Mouse (Mus musculus) ES-Bruce4 (cell line): ENCODE measurements around the gene Phkg2. TPM values are rescaled to one million over a fixed set of nuclear protein-coding genes. Genes with fewer than 3 reads are reported as not detected.
"Not testable (repeated sequence)": the region's sequence is repeated elsewhere in the genome, so short reads cannot be mapped to it uniquely, and the experiment has no call there.

Experiments used
- H3K27ac ChIP-seq: 2 replicates; pipeline ENCODE4 v1.5.1; 2012; ENCODE audit warnings: low read length, inconsistent platforms; ENCODE audit not compliant: insufficient read depth
- H3K27me3 ChIP-seq: 2 replicates; pipeline ENCODE4 v1.6.1; 2012; ENCODE audit warnings: mild to moderate bottlenecking, low read length, inconsistent platforms; ENCODE audit not compliant: control insufficient read depth, poor library complexity, insufficient read depth, severe bottlenecking
- H3K36me3 ChIP-seq: 2 replicates; pipeline ENCODE4 v1.6.1; 2012; ENCODE audit warnings: inconsistent platforms, mild to moderate bottlenecking, low read length, moderate library complexity; ENCODE audit not compliant: control insufficient read depth, poor library complexity, insufficient read depth, severe bottlenecking
- H3K4me1 ChIP-seq: one replicate; pipeline ENCODE4 v1.8.1; 2011; ENCODE audit warnings: low read length; ENCODE audit not compliant: control insufficient read depth, insufficient read depth
- H3K4me3 ChIP-seq: 2 replicates; pipeline ENCODE4 v1.5.1; 2011; ENCODE audit warnings: low read depth, mild to moderate bottlenecking, low read length
- H3K9ac ChIP-seq: 2 replicates; pipeline ENCODE4 v1.6.1; 2012; ENCODE audit warnings: low read depth, mild to moderate bottlenecking, inconsistent platforms; ENCODE audit not compliant: poor library complexity, severe bottlenecking
- H3K9me3 ChIP-seq: replicated peaks from 2 replicates; pipeline ENCODE4 v1.6.1; 2012; ENCODE audit warnings: mild to moderate bottlenecking, low read length, inconsistent platforms; ENCODE audit not compliant: control insufficient read depth, poor library complexity, insufficient read depth, severe bottlenecking
- CTCF ChIP-seq: IDR thresholded peaks from one replicate; pipeline ENCODE4 v1.8.1; 2011; ENCODE audit warnings: low read depth, low read length
- EP300 ChIP-seq: IDR thresholded peaks from 2 replicates; pipeline ENCODE4 v1.6.1; 2011; ENCODE audit warnings: low read depth, low read length; ENCODE audit not compliant: insufficient read depth
- POLR2A ChIP-seq: IDR thresholded peaks from one replicate; pipeline ENCODE4 v1.8.1; 2011; ENCODE audit warnings: low read length; ENCODE audit not compliant: insufficient read depth
- polyA plus RNA-seq: library from polyadenylated mRNA; stranded (reverse); fragments of >200 nt; gene quantifications from 2 replicates; pipeline ENCODE4 v1.2.4, GENCODE M21; 2011; ENCODE audit warnings: low read depth; ENCODE audit not compliant: missing spikeins, insufficient read depth, insufficient read length

Phkg2 gene
- polyA plus RNA-seq, 1 experiment = 44.6 TPM

GRCm38 (mm10) chr7:127616336-127616735 lies 43.2 kb downstream of the Phkg2 start:
- H3K27me3 ChIP-seq = no peaks in the 10 kb centered on the region; the same call in 1 of the 2 replicates
- H3K9me3 ChIP-seq = peaks cover 36% of the 10 kb centered on the region
- H3K36me3 ChIP-seq = no peaks in the 10 kb centered on the region
- no peak overlapping the region for H3K9ac ChIP-seq
- TF ChIP-seq EP300 = no peak
- TF ChIP-seq POLR2A = no peak
- no peak for TF ChIP-seq CTCF
- H3K27ac ChIP-seq = no peak overlapping the region
- no peaks in the 10 kb centered on the region for H3K4me1 ChIP-seq
- H3K4me3 ChIP-seq = no peak overlapping the region

- H3K9me3 ChIP-seq = peaks cover 31% of the 10 kb centered on the region
- H3K27ac ChIP-seq = no peak overlapping the region
- no peak overlapping the region for H3K4me3 ChIP-seq
- no peaks in the 10 kb centered on the region for H3K36me3 ChIP-seq
- H3K4me1 ChIP-seq = no peaks in the 10 kb centered on the region
- no peak overlapping the region for H3K9ac ChIP-seq
- TF ChIP-seq CTCF (no peak), EP300 (no peak), POLR2A (no peak)
- H3K27me3 ChIP-seq = no peaks in the 10 kb centered on the region; the same call in 1 of the 2 replicates
Observed at GRCm38 (mm10) chr7:127616881-127617280, 43.7 kb downstream of the Phkg2 start.

GRCm38 (mm10) chr7:127617962-127618361 lies 44.8 kb downstream of the Phkg2 start:
- H3K36me3 ChIP-seq = no peaks in the 10 kb centered on the region
- TF ChIP-seq POLR2A (no peak), EP300 (no peak), CTCF (no peak)
- no peak overlapping the region for H3K4me3 ChIP-seq

GRCm38 (mm10) chr7:127618402-127618801 lies 45.3 kb downstream of the Phkg2 start:
- H3K4me1 ChIP-seq, H3K4me3 ChIP-seq, H3K9ac ChIP-seq, H3K36me3 ChIP-seq, H3K27me3 ChIP-seq, H3K27ac ChIP-seq: not testable (repeated sequence)
- peaks cover 16% of the 10 kb centered on the region for H3K9me3 ChIP-seq

More at GRCm38 (mm10) chr7:127617962-127618361, 44.8 kb downstream of the Phkg2 start:
- Histone ChIP-seq H3K27me3 (no peaks in the 10 kb centered on the region; the same call in 1 of the 2 replicates), H3K27ac (no peak overlapping the region), H3K4me1 (no peaks in the 10 kb centered on the region), H3K9me3 (peaks cover 20% of the 10 kb centered on the region), H3K9ac (no peak overlapping the region)

GRCm38 (mm10) chr7:127626039-127626438 lies 52.9 kb downstream of the Phkg2 start:
- no peaks in the 10 kb centered on the region; the same call in none of the 2 replicates for H3K9me3 ChIP-seq
- no peak overlapping the region for H3K9ac ChIP-seq
- TF ChIP-seq EP300 = no peak
- TF ChIP-seq CTCF = no peak
- no peak for TF ChIP-seq POLR2A
- H3K27me3 ChIP-seq = no peaks in the 10 kb centered on the region
- no peak overlapping the region for H3K27ac ChIP-seq
- H3K4me1 ChIP-seq = no peaks in the 10 kb centered on the region
- no peaks in the 10 kb centered on the region for H3K36me3 ChIP-seq
- H3K4me3 ChIP-seq = no peak overlapping the region

GRCm38 (mm10) chr7:127626471-127626870 lies 53.3 kb downstream of the Phkg2 start:
- no peaks in the 10 kb centered on the region for H3K4me1 ChIP-seq
- no peaks in the 10 kb centered on the region for H3K27me3 ChIP-seq
- TF ChIP-seq CTCF (no peak), EP300 (no peak), POLR2A (no peak)
- no peak overlapping the region for H3K9ac ChIP-seq
- H3K9me3 ChIP-seq = no peaks in the 10 kb centered on the region; the same call in none of the 2 replicates
- H3K36me3 ChIP-seq = no peaks in the 10 kb centered on the region
- H3K4me3 ChIP-seq = no peak overlapping the region
- H3K27ac ChIP-seq = no peak overlapping the region

GRCm38 (mm10) chr7:127628646-127629045 lies 55.5 kb downstream of the Phkg2 start:
- no peak overlapping the region for H3K4me3 ChIP-seq
- H3K27ac ChIP-seq = no peak overlapping the region
- TF ChIP-seq CTCF = no peak
- no peak for TF ChIP-seq POLR2A
- TF ChIP-seq EP300 = no peak
- no peaks in the 10 kb centered on the region for H3K4me1 ChIP-seq
- H3K9ac ChIP-seq = no peak overlapping the region
- H3K9me3 ChIP-seq = no peaks in the 10 kb centered on the region; the same call in none of the 2 replicates
- no peaks in the 10 kb centered on the region for H3K27me3 ChIP-seq
- H3K36me3 ChIP-seq = no peaks in the 10 kb centered on the region
